Mouse (Mus musculus) testis, adult 2 months (tissue): ENCODE data around the gene Grhl1.

Experiments used
- CTCF ChIP-seq: fragments of 200-500 bp; IDR thresholded peaks from 2 replicates; pipeline ENCODE4 v1.5.1; 2012; ENCODE audit warnings: low read depth, mild to moderate bottlenecking, inconsistent platforms, low read length, moderate library complexity; ENCODE audit not compliant: control insufficient read depth, insufficient read depth, insufficient replicate concordance
- POLR2A ChIP-seq: fragments of 200-500 bp; IDR thresholded peaks from 2 replicates; pipeline ENCODE4 v1.6.1; 2012; ENCODE audit warnings: low read depth, mild to moderate bottlenecking, inconsistent platforms, low read length, moderate library complexity; ENCODE audit not compliant: control insufficient read depth

GRCm38 (mm10) chr12:24619436-24619835, 47.4 kb downstream of the Grhl1 start:
- TF ChIP-seq CTCF = no peak
- TF ChIP-seq POLR2A = no peak
